Comparison of ENCODE assay signal across 33 mouse cellular contexts in genomic region chr7:140919911-140920310, GRCm38 (mm10). TPM values are rescaled to one million over a fixed set of nuclear protein-coding genes. Genes with fewer than 3 reads are reported as not detected.
A peak's percentile ranks its signal among the peaks of the same experiment; 100 is the strongest.
DNase-seq lines count a peak whose midpoint lies in the region; ATAC-seq and TF ChIP-seq lines count a peak whose summit lies in the region.
"Had no signal": no experiment of that assay in that cellular context is flagged by ENCODE, and none has a peak within 500 bp of the region (broad histone marks: within the 10 kb centered on the region; RNA-seq: fewer than 3 reads in every experiment).

No protein-coding gene starts in this region.

- TF ChIP-seq POLR2A in lung, adult 2 months (IDR thresholded peaks at IDR 0.05; ENCODE audit: borderline replicate concordance, extremely low read depth, low read depth, low read length), result no peak

- peaks cover 27% of the 10 kb centered on the region for H3K36me3 ChIP-seq in megakaryocyte, embryonic 14.5 days (replicated peaks; ENCODE audit: low read length)
- no peaks in the 10 kb centered on the region for H3K36me3 ChIP-seq in G1E (replicated peaks)
- H3K36me3 ChIP-seq in intestine, embryonic 16.5 days (ENCODE audit: control insufficient read depth, insufficient read depth, low read length), result peaks cover 3% of the 10 kb centered on the region; the same call in 1 of the 2 replicates
- H3K36me3 ChIP-seq: embryonic facial prominence, embryonic 12.5 days; embryonic facial prominence, embryonic 15.5 days; hindbrain, embryonic 12.5 days; hindbrain, embryonic 15.5 days had no signal

- peak overlapping the region; percentile 1; the same call in 1 of the 2 replicates for H3K4me2 ChIP-seq in intestine, embryonic 16.5 days (ENCODE audit: low read depth, low read length)
- H3K4me2 ChIP-seq: embryonic facial prominence, embryonic 12.5 days; embryonic facial prominence, embryonic 15.5 days; heart, embryonic 11.5 days; hindbrain, embryonic 12.5 days; hindbrain, embryonic 15.5 days had no signal

- no peak for DNase-seq in G1E (ENCODE audit: low spot score)
- DNase-seq in lung, adult 2 months, result no peak
- no peak for DNase-seq in right cerebral cortex, postnatal 10 days (ENCODE audit: low spot score in 2 of 2)
- DNase-seq: adrenal gland, adult 2 months; adrenal gland, postnatal 14 days; cerebellum, adult 11 months; cerebellum, adult 2 months; cerebellum, adult 9-11 months; cerebellum, postnatal 25 days; forebrain, postnatal 0 days; gastrocnemius, adult 2 months; gastrocnemius, postnatal 14 days; heart, adult 11 months had no signal

- peaks cover 100% of the 10 kb centered on the region for H3K4me1 ChIP-seq in megakaryocyte, embryonic 14.5 days
- peaks cover 52% of the 10 kb centered on the region for H3K4me1 ChIP-seq in G1E (ENCODE audit: insufficient read depth, low read depth, low read length)
- peaks cover 16% of the 10 kb centered on the region for H3K4me1 ChIP-seq in intestine, embryonic 16.5 days (ENCODE audit: control insufficient read depth, insufficient read depth, low read length)
- peaks cover 10% of the 10 kb centered on the region for H3K4me1 ChIP-seq in lung, adult 2 months (ENCODE audit: control insufficient read depth, insufficient read depth, low read length)

- ATAC-seq in megakaryocyte, adult 5-6 weeks (ENCODE audit: poor library complexity, severe bottlenecking), result no peak
- 0 out of 2 replicates have a peak, but pooled peaks have one; percentile 12 for ATAC-seq in G1E (ENCODE audit: extremely low read depth, insufficient number of reproducible peaks, low FRiP score, poor library complexity, severe bottlenecking)
- ATAC-seq in intestine, embryonic 16.5 days, result peak; percentile 46
- ATAC-seq: forebrain, embryonic 14.5 days; forebrain, postnatal 0 days had no signal

- no peak for TF ChIP-seq CTCF in G1E (IDR thresholded peaks at IDR 0.05; ENCODE audit: low read depth, low read length)
- TF ChIP-seq CTCF in lung, adult 2 months (IDR thresholded peaks at IDR 0.05; ENCODE audit: insufficient read depth, low read length), result no peak

- peak overlapping the region; percentile 89 for H3K27ac ChIP-seq in intestine, embryonic 16.5 days (ENCODE audit: low read length)
- H3K27ac ChIP-seq: embryonic facial prominence, embryonic 12.5 days; embryonic facial prominence, embryonic 15.5 days; gastrocnemius, adult 2 months; hindbrain, embryonic 12.5 days; hindbrain, embryonic 15.5 days had no signal

- H3K9me3 ChIP-seq in megakaryocyte, embryonic 14.5 days, result no peaks in the 10 kb centered on the region
- peaks cover 10% of the 10 kb centered on the region for H3K9me3 ChIP-seq in G1E (replicated peaks)
- H3K9me3 ChIP-seq in intestine, embryonic 16.5 days (ENCODE audit: control insufficient read depth, low read length), result no peaks in the 10 kb centered on the region
- H3K9me3 ChIP-seq: embryonic facial prominence, embryonic 12.5 days; embryonic facial prominence, embryonic 15.5 days; hindbrain, embryonic 12.5 days; hindbrain, embryonic 15.5 days had no signal

- H3K9ac ChIP-seq in intestine, embryonic 16.5 days (ENCODE audit: low read depth, low read length), result no peak overlapping the region; the same call in 1 of the 2 replicates
- H3K9ac ChIP-seq: embryonic facial prominence, embryonic 12.5 days; embryonic facial prominence, embryonic 15.5 days; forebrain, postnatal 0 days; hindbrain, embryonic 12.5 days; hindbrain, embryonic 15.5 days had no signal

- no peaks in the 10 kb centered on the region for H3K27me3 ChIP-seq in megakaryocyte, embryonic 14.5 days (replicated peaks)
- H3K27me3 ChIP-seq in G1E (ENCODE audit: insufficient read depth, low read length), result peaks cover 34% of the 10 kb centered on the region
- H3K27me3 ChIP-seq in intestine, embryonic 16.5 days (replicated peaks; ENCODE audit: control insufficient read depth, insufficient read depth, low read length), result peaks cover 24% of the 10 kb centered on the region

- peak overlapping the region; percentile 91 for H3K4me3 ChIP-seq in megakaryocyte, embryonic 14.5 days (replicated peaks)
- H3K4me3 ChIP-seq in G1E (ENCODE audit: low read depth, low read length), result no peak overlapping the region
- H3K4me3 ChIP-seq in intestine, embryonic 16.5 days (ENCODE audit: low read length), result no peak overlapping the region
- H3K4me3 ChIP-seq in lung, adult 2 months (replicated peaks; ENCODE audit: extremely low read depth, low read depth, low read length), result no peak overlapping the region
- H3K4me3 ChIP-seq: embryonic facial prominence, embryonic 12.5 days; embryonic facial prominence, embryonic 15.5 days; gastrocnemius, adult 2 months; hindbrain, embryonic 12.5 days; hindbrain, embryonic 15.5 days had no signal

- WGBS in intestine, embryonic 16.5 days, result 43% methylated on average over 4 of the region's 4 CpGs
- 51% methylated on average over 4 of the region's 4 CpGs for WGBS in lung, adult 2 months

RNA-seq across cellular contexts. Expression of gene Nlrp6, which starts 0.8 kb away (rescaled TPM):
- 18.0 and 21.3 TPM in 2 replicates for polyA plus RNA-seq in megakaryocyte, embryonic 14.5 days (2012; ENCODE audit: insufficient read depth, low replicate concordance)
- total RNA-seq in megakaryocyte, adult 5-6 weeks (2015), result not detected in 2 replicates
- total RNA-seq in megakaryocyte, adult 5-6 weeks (2017), result not detected in 2 replicates
- total RNA-seq in G1E (2014; fragmentation: Nextera tagmentation) (not detected in 2 replicates), G1E (2017) (0.11 and 0.12 TPM in 2 replicates)
- 0.07 and 0.08 TPM in 2 replicates for polyA plus RNA-seq in G1E (2012)
- polyA plus RNA-seq in intestine, embryonic 16.5 days (2015; fragmentation: Nextera tagmentation; extraction: Ambion mirVana), result 71.1 and 80.5 TPM in 2 replicates
- 0.07 and 0.31 TPM in 2 replicates for polyA plus RNA-seq in lung, adult 2 months (2012; rRNA removed)
- total RNA-seq: gastrocnemius, adult 2 months; gastrocnemius, postnatal 14 days; heart, adult 8-10 months; heart, postnatal 25 days had no signal
- polyA plus RNA-seq: heart, embryonic 11.5 days; heart, embryonic 14.5 days had no signal

RNA-seq across cellular contexts. Expression of gene Cox8b, which starts 19.7 kb away (rescaled TPM):
- not detected in 2 replicates for polyA plus RNA-seq in megakaryocyte, embryonic 14.5 days (2012; ENCODE audit: insufficient read depth, low replicate concordance)
- not detected in 2 replicates for total RNA-seq in megakaryocyte, adult 5-6 weeks (2015)
- total RNA-seq in megakaryocyte, adult 5-6 weeks (2017), result not detected in 2 replicates
- total RNA-seq in G1E (2014; fragmentation: Nextera tagmentation), result not detected in 2 replicates
- total RNA-seq in G1E (2017), result not detected in 2 replicates
- polyA plus RNA-seq in G1E (2012), result not detected in 2 replicates
- polyA plus RNA-seq in intestine, embryonic 16.5 days (2015; fragmentation: Nextera tagmentation; extraction: Ambion mirVana), result 0.45 and 0.62 TPM in 2 replicates
- polyA plus RNA-seq in lung, adult 2 months (2012; rRNA removed), result 46.7 and 104 TPM in 2 replicates
- total RNA-seq: common myeloid progenitor, adult 5-6 weeks; ES-E14; forebrain, postnatal 0 days; hematopoietic stem cell, adult 5-6 weeks had no signal
- polyA plus RNA-seq: forebrain, embryonic 11.5 days; forebrain, embryonic 14.5 days; forebrain, postnatal 0 days; hindbrain, embryonic 12.5 days; hindbrain, embryonic 15.5 days had no signal

RNA-seq across cellular contexts. Expression of gene Pgghg, which starts 21.3 kb away (rescaled TPM):
- polyA plus RNA-seq in megakaryocyte, embryonic 14.5 days (2012; ENCODE audit: insufficient read depth, low replicate concordance), result 6.6 and 7.4 TPM in 2 replicates
- 8.7 and 9.3 TPM in 2 replicates for total RNA-seq in megakaryocyte, adult 5-6 weeks (2015)
- total RNA-seq in megakaryocyte, adult 5-6 weeks (2017), result 7.8 and 10.2 TPM in 2 replicates
- total RNA-seq in G1E (2014; fragmentation: Nextera tagmentation), result 7.5 and 8.1 TPM in 2 replicates
- total RNA-seq in G1E (2017), result 9.0 and 10.0 TPM in 2 replicates
- polyA plus RNA-seq in G1E (2012), result 5.6 and 6.7 TPM in 2 replicates
- polyA plus RNA-seq in intestine, embryonic 16.5 days (2015; fragmentation: Nextera tagmentation; extraction: Ambion mirVana), result 23.4 and 23.6 TPM in 2 replicates
- polyA plus RNA-seq in lung, adult 2 months (2012; rRNA removed), result 38.1 and 39.3 TPM in 2 replicates

RNA-seq across cellular contexts. Expression of gene Ifitm5, which starts 30.2 kb away (rescaled TPM):
- polyA plus RNA-seq in megakaryocyte, embryonic 14.5 days (2012; ENCODE audit: insufficient read depth, low replicate concordance), result not detected in 2 replicates
- 0.78 and 2.3 TPM in 2 replicates for total RNA-seq in megakaryocyte, adult 5-6 weeks (2015)
- total RNA-seq in megakaryocyte, adult 5-6 weeks (2017), result 1.3 TPM in 1 of 2 replicates, not detected in the other
- 1.6 TPM in 1 of 2 replicates, not detected in the other for total RNA-seq in G1E (2014; fragmentation: Nextera tagmentation)
- 0.35 and 1.2 TPM in 2 replicates for total RNA-seq in G1E (2017)
- 0.16 and 0.32 TPM in 2 replicates for polyA plus RNA-seq in G1E (2012)
- 2.0 and 2.4 TPM in 2 replicates for polyA plus RNA-seq in intestine, embryonic 16.5 days (2015; fragmentation: Nextera tagmentation; extraction: Ambion mirVana)
- 3.2 and 5.2 TPM in 2 replicates for polyA plus RNA-seq in lung, adult 2 months (2012; rRNA removed)
- total RNA-seq: common myeloid progenitor, adult 5-6 weeks; gastrocnemius, postnatal 14 days; hematopoietic stem cell, adult 5-6 weeks had no signal
- polyA plus RNA-seq: cerebellum, adult 2 months; forebrain, embryonic 11.5 days; forebrain, embryonic 14.5 days; frontal cortex, adult 2 months had no signal

RNA-seq across cellular contexts. Expression of gene Gm45717, which starts 35.8 kb away (rescaled TPM):
- polyA plus RNA-seq in megakaryocyte, embryonic 14.5 days (2012; ENCODE audit: insufficient read depth, low replicate concordance), result not detected in 2 replicates
- total RNA-seq in megakaryocyte, adult 5-6 weeks (2015), result not detected in 2 replicates
- total RNA-seq in megakaryocyte, adult 5-6 weeks (2017), result 0.88 TPM in 1 of 2 replicates, not detected in the other
- not detected in 2 replicates for total RNA-seq in G1E (2014; fragmentation: Nextera tagmentation)
- not detected in 2 replicates for total RNA-seq in G1E (2017)
- polyA plus RNA-seq in G1E (2012), result not detected in 2 replicates
- polyA plus RNA-seq in intestine, embryonic 16.5 days (2015; fragmentation: Nextera tagmentation; extraction: Ambion mirVana), result 1.0 TPM in 1 of 2 replicates, not detected in the other
- 0.63 TPM in 1 of 2 replicates, not detected in the other for polyA plus RNA-seq in lung, adult 2 months (2012; rRNA removed)
- total RNA-seq: adrenal gland, adult 2 months; adrenal gland, postnatal 14 days; adrenal gland, postnatal 4 days; ES-E14; forebrain, postnatal 0 days; gastrocnemius, adult 2 months; gastrocnemius, postnatal 14 days; gastrocnemius, postnatal 4 days; heart, adult 8-10 months; heart, postnatal 25 days; hematopoietic stem cell, adult 5-6 weeks had no signal
- polyA plus RNA-seq: adrenal gland, adult 2 months; cerebellum, adult 2 months; embryonic facial prominence, embryonic 12.5 days; embryonic facial prominence, embryonic 15.5 days; forebrain, embryonic 11.5 days; forebrain, embryonic 14.5 days; forebrain, postnatal 0 days; frontal cortex, adult 2 months; heart, embryonic 14.5 days; heart, postnatal 0 days; hindbrain, embryonic 15.5 days had no signal

Comparison
In these comparisons a context has a peak if more than half of its experiments do, and no peak if none do; other contexts are left out.
1. RNA of gene Nlrp6, which starts 0.8 kb away (polyA plus RNA-seq): 71.1 to 80.5 TPM in intestine, embryonic 16.5 days and 18.0 to 21.3 TPM in megakaryocyte, embryonic 14.5 days; 0.07 to 0.08 TPM in G1E and 0.07 to 0.31 TPM in lung, adult 2 months; every median in the first group is over 10 times any median in the second.
2. RNA of gene Cox8b, which starts 19.7 kb away (polyA plus RNA-seq): 46.7 to 104 TPM in lung, adult 2 months; 0.45 to 0.62 TPM in intestine, embryonic 16.5 days, not detected in megakaryocyte, embryonic 14.5 days and not detected in G1E; every median in the first group is over 10 times any median in the second.